Mouse (Mus musculus) lung, adult 2 months (tissue): ENCODE measurements at regions not wholly inside any gene's neighbourhood (a gene's known extent, or its start where the extent isn't known, plus 50 kb on each side); places are given as distances from the start of the nearest gene placed in this dataset.

Source experiments
- DNase-seq: peaks from one replicate; pipeline ENCODE4 v3.0.0; 2022
- H3K4me1 ChIP-seq: fragments of 200-500 bp; 2 replicates; pipeline ENCODE4 v1.6.1; 2011; ENCODE audit warnings: low read length; ENCODE audit not compliant: control insufficient read depth, insufficient read depth
- H3K4me3 ChIP-seq: fragments of 200-500 bp; replicated peaks from 2 replicates; pipeline ENCODE3; 2011; ENCODE audit warnings: low read depth, mild to moderate bottlenecking, control low read depth, low read length; ENCODE audit errors: extremely low read depth
- CTCF ChIP-seq: fragments of 200-500 bp; IDR thresholded peaks from 2 replicates; pipeline ENCODE4 v1.5.1; 2011; ENCODE audit warnings: mild to moderate bottlenecking, low read length, control low read depth; ENCODE audit not compliant: insufficient read depth
- POLR2A ChIP-seq: fragments of 200-500 bp; IDR thresholded peaks from 2 replicates; pipeline ENCODE4 v1.6.1; 2011; ENCODE audit warnings: low read depth, mild to moderate bottlenecking, control low read depth, low read length, borderline replicate concordance; ENCODE audit errors: extremely low read depth
- WGBS: fragments of 180-500 bp; shearing (Covaris S2); methylation state at CpG from one replicate; pipeline ENCODE4 v1.1.7; 2018; 5-methylcytosine and 5-hydroxymethylcytosine counted together

GRCm38 (mm10) chr10:98849851-98850250 is 64.4 kb upstream of the Atp2b1 start:
- H3K4me1 ChIP-seq: peaks cover 2% of the 10 kb centered on the region; the same call in 1 of the 2 replicates
- DNase-seq: no peak
- WGBS: 50% methylated on average over 3 of the region's 3 CpGs
- no peak overlapping the region for H3K4me3 ChIP-seq
- TF ChIP-seq POLR2A (no peak), CTCF (no peak)

DNA sequence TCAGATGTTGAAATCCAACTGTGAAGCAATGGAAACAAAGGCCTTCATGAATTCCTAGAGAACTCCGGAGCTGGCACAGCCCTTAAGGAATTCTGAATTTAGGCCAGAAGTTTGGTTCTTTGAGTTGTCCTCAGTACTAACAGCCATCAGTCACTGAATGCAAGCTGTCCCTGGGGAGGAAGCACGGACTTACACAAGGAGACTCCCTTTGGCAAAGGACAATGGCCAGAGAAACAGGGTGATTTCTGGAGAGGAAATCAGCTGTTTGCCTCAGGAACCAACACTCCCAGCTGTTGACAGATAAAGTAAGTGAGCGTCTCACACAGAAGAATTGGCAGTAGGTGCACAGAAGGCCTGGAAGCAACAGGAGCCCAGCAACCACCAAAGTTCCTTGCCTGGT is 56.8 kb upstream of the Atp2b1 start:
- no peak for TF ChIP-seq CTCF
- TF ChIP-seq POLR2A: peak; percentile 36; the same call in 1 of the 2 replicates
- H3K4me3 ChIP-seq: no peak overlapping the region
- peaks cover 7% of the 10 kb centered on the region; the same call in 1 of the 2 replicates for H3K4me1 ChIP-seq
- WGBS: 12% methylated on average over 3 of the region's 3 CpGs
- peak; percentile 30 for DNase-seq

DNA sequence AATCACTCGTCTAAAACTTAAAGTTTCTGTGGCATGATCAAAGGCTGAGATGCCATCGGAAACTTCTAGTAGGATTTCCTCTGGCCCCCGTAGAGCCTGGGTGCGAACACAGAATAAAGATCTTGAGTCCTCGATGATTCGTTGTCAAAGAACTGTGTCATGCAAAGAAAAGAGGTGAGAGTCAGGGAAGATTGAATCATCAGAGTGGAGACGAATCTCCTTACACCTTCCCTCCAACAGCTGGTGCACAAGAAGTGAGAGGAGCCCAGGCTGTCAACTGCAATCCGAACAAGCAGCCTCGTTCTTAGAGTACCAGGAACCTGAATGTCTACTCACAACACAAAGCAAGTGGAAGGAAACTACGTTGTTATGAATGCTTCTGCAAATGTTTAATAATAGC is 52.7 kb upstream of the Atp2b1 start:
- DNase-seq: no peak
- TF ChIP-seq CTCF: no peak
- TF ChIP-seq POLR2A: no peak
- H3K4me1 ChIP-seq: peaks cover 7% of the 10 kb centered on the region; the same call in 1 of the 2 replicates
- no peak overlapping the region for H3K4me3 ChIP-seq
- WGBS: 54% methylated on average over 10 of the region's 10 CpGs

GRCm38 (mm10) chr10:98862712-98863111 is 51.5 kb upstream of the Atp2b1 start:
- no peak overlapping the region for H3K4me3 ChIP-seq
- WGBS: 81% methylated on average over 4 of the region's 4 CpGs
- DNase-seq: no peak
- H3K4me1 ChIP-seq: peaks cover 4% of the 10 kb centered on the region; the same call in 1 of the 2 replicates
- TF ChIP-seq CTCF (no peak), POLR2A (no peak)

DNA sequence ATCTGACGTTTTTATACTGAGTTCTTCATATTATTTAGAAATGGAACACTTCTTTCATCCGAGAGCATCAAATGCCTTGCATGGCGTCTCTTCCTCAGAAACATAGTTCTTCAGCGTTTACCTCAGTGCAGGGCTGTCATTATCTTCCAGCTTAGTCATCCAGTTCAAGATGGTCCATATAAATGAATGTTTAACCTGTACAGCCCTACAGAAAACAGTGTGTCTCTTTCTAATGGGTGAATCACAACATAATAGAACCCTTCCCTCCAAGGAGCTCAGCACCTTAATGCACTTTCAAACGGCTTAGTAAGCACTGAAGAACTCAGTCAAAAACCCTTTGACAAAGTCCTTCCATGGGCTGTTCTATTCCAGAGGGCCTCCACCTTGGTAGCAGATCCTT is 49.8 kb upstream of the Atp2b1 start:
- 86% methylated on average over 5 of the region's 5 CpGs for WGBS
- TF ChIP-seq POLR2A (no peak), CTCF (no peak)
- Histone ChIP-seq H3K4me1 (no peaks in the 10 kb centered on the region; the same call in 1 of the 2 replicates), H3K4me3 (no peak overlapping the region)
- no peak for DNase-seq
